ENCODE assay signal across 14 mouse cellular contexts in the genomic region with DNA sequence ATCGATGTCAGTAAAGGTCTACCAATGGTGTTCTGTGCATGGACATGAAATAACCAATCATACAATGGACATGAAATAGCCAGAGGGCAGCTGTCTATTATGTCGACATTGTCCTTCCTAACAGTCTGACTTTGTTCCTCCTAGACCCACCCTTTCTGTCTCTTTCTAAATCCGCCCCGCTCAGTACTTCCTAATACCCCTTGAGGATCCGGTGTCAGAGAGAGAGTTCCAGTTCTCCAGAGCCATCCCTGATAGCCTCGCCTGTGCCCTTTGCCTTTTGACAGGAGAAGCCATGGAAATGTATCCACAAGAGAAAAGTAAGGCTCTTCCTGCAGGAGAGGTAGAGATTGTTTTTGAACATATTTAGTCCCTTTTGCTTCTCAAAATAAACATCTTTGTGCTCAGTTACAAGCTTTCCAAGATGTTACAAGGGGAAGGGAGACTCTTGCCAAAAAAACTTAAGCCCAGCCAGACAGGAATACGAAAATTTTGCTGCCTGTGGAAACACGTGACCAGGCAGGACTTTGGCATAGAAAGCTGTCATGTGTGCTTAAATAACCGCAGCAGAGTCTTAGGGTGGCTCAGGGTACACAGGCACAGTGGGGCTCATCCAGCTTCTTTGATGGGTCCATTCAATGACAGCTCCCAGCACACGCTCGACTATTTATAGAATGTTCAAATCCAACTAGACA.
DNase-seq lines count a peak whose midpoint lies in the region; ATAC-seq lines count a peak whose summit lies in the region.
"Had no signal": no experiment of that assay in that cellular context is flagged by ENCODE, and none has a peak within 500 bp of the region (broad histone marks: within the 10 kb centered on the region; RNA-seq: fewer than 3 reads in every experiment).

No protein-coding gene starts in this region.

- DNase-seq in heart, adult 11 months: peak; percentile 95
- peak; percentile 14 for DNase-seq in right cerebral cortex, postnatal 25 days
- no peak for DNase-seq in right cerebral cortex, adult 18-20 months
- DNase-seq in kidney, postnatal 10 days: peak; percentile 18
- DNase-seq in thymus, postnatal 14 days: no peak
- DNase-seq in B cell, adult 2 months: no peak
- DNase-seq in c-Kit-positive CD71-positive TER-119-positive erythroid progenitor cells, embryonic 14.5 days (ENCODE audit: low spot score): no peak
- DNase-seq: cerebellum, adult 11-12 months had no signal

- no peak overlapping the region for H3K27ac ChIP-seq in heart, embryonic 12.5 days (ENCODE audit: poor library complexity, severe bottlenecking)
- H3K27ac ChIP-seq: heart, embryonic 15.5 days; liver, embryonic 12.5 days; stomach, postnatal 0 days had no signal

- no peaks in the 10 kb centered on the region for H3K27me3 ChIP-seq in heart, embryonic 12.5 days (replicated peaks)
- H3K27me3 ChIP-seq: CH12.LX; heart, embryonic 15.5 days; liver, embryonic 12.5 days had no signal

- H3K9ac ChIP-seq in heart, embryonic 12.5 days: no peak overlapping the region
- H3K9ac ChIP-seq: heart, embryonic 15.5 days; liver, embryonic 12.5 days had no signal

- no peaks in the 10 kb centered on the region for H3K36me3 ChIP-seq in heart, embryonic 12.5 days
- H3K36me3 ChIP-seq: heart, embryonic 15.5 days; liver, embryonic 12.5 days had no signal

- WGBS in heart, embryonic 12.5 days: 64% methylated on average over 11 of the region's 11 CpGs

- H3K4me2 ChIP-seq in heart, embryonic 12.5 days: no peak overlapping the region
- H3K4me2 ChIP-seq: heart, embryonic 15.5 days; liver, embryonic 12.5 days had no signal

- ATAC-seq in heart, embryonic 12.5 days (ENCODE audit: insufficient number of reproducible peaks, low FRiP score): no peak
- ATAC-seq: liver, embryonic 12.5 days had no signal

- H3K4me1 ChIP-seq in heart, embryonic 12.5 days (replicated peaks): peaks cover 10% of the 10 kb centered on the region; the same call in 1 of the 2 replicates
- H3K4me1 ChIP-seq: heart, embryonic 15.5 days; liver, embryonic 12.5 days had no signal

- no peak overlapping the region for H3K4me3 ChIP-seq in heart, embryonic 12.5 days
- H3K4me3 ChIP-seq: erythroblast, embryonic 14.5 days; heart, embryonic 15.5 days; liver, embryonic 12.5 days had no signal

- no peaks in the 10 kb centered on the region for H3K9me3 ChIP-seq in heart, embryonic 12.5 days (replicated peaks)
- H3K9me3 ChIP-seq: heart, embryonic 15.5 days; liver, embryonic 12.5 days had no signal

Comparison
In these comparisons a context has a peak if more than half of its experiments do, and no peak if none do; other contexts are left out.
1. DNase-seq: peak in heart, adult 11 months (single experiment), right cerebral cortex, postnatal 25 days (single experiment) and kidney, postnatal 10 days (single experiment); none in right cerebral cortex, adult 18-20 months (single experiment), thymus, postnatal 14 days (single experiment), B cell, adult 2 months (0 of 2) and c-Kit-positive CD71-positive TER-119-positive erythroid progenitor cells, embryonic 14.5 days (single experiment).